Mouse (Mus musculus) CH12.LX (cell line): ENCODE data around the gene Rprd1b. TPM values are rescaled to one million over a fixed set of nuclear protein-coding genes. Genes with fewer than 3 reads are reported as not detected.
A peak's percentile ranks its signal among the peaks of the same experiment; 100 is the strongest.

Source experiments
- DNase-seq: peaks from one replicate; pipeline ENCODE4 v3.0.0-alpha.2; 2013; ENCODE audit errors: extremely low read depth
- H3K27ac ChIP-seq: 2 replicates; pipeline ENCODE4 v1.5.1; 2012; ENCODE audit warnings: low read depth, mild to moderate bottlenecking, control low read depth, moderate library complexity; ENCODE audit not compliant: insufficient read depth
- H3K27me3 ChIP-seq: replicated peaks from 2 replicates; pipeline ENCODE3; 2012; ENCODE audit warnings: inconsistent platforms
- H3K36me3 ChIP-seq, 2 experiments: replicated peaks in 1 of 2; 2 replicates each; pipeline versions ENCODE3 to v1.6.1; 2012; ENCODE audit warnings: inconsistent platforms in 1 of 2, low read length in 1 of 2, mild to moderate bottlenecking in 1 of 2, mixed read lengths in 1 of 2, moderate library complexity in 1 of 2; ENCODE audit not compliant: control insufficient read depth in 1 of 2, insufficient read depth in 1 of 2
- H3K4me1 ChIP-seq, 2 experiments: 2 replicates each; pipeline ENCODE4 v1.6.1; 2012; ENCODE audit warnings: inconsistent platforms in 1 of 2, moderate library complexity in 1 of 2; ENCODE audit not compliant: insufficient read depth in 2 of 2, control insufficient read depth in 1 of 2
- H3K4me2 ChIP-seq: 2 replicates; pipeline ENCODE4 v1.6.1; 2012; ENCODE audit warnings: low read depth, mild to moderate bottlenecking, control low read depth; ENCODE audit not compliant: poor library complexity, insufficient read depth, severe bottlenecking
- H3K4me3 ChIP-seq, 3 experiments: fragments of 150-350 bp in 1 of 3; sonication (generic) in 1 of 3; replicated peaks in 1 of 3; 2 replicates each; pipeline versions ENCODE3 to v1.5.1; 2011 to 2012; ENCODE audit warnings: low read depth in 2 of 3, low read length in 2 of 3, mild to moderate bottlenecking in 2 of 3, moderate library complexity in 2 of 3, control low read depth in 1 of 3, improper control_type of control experiment in 1 of 3, inconsistent platforms in 1 of 3, mixed read lengths in 1 of 3; ENCODE audit not compliant: poor library complexity in 1 of 3
- H3K79me2 ChIP-seq: replicated peaks from 2 replicates; pipeline ENCODE4 v1.6.1; 2012; ENCODE audit warnings: mild to moderate bottlenecking, moderate library complexity; ENCODE audit not compliant: control insufficient read depth, poor library complexity, insufficient read depth, severe bottlenecking; ENCODE audit errors: extremely low read depth
- H3K9ac ChIP-seq: 2 replicates; pipeline ENCODE4 v1.6.1; 2012; ENCODE audit warnings: low read depth, mild to moderate bottlenecking, control low read depth, moderate library complexity; ENCODE audit not compliant: insufficient read depth
- H3K9me3 ChIP-seq: replicated peaks from 2 replicates; pipeline ENCODE3; 2012; ENCODE audit warnings: low read length, inconsistent platforms, mixed read lengths
- BHLHE40 ChIP-seq: IDR thresholded peaks from 2 replicates; pipeline ENCODE4 v1.6.1; 2011; ENCODE audit warnings: mild to moderate bottlenecking, low read depth, low read length, improper control_type of control experiment
- CHD1 ChIP-seq: IDR thresholded peaks from 2 replicates; pipeline ENCODE4 v1.6.1; 2012; ENCODE audit warnings: low read depth, low read length, improper control_type of control experiment, inconsistent platforms
- CTCF ChIP-seq, 2 experiments: IDR thresholded peaks in 1 of 2; conservative IDR thresholded peaks in 1 of 2; 2 replicates each; pipeline ENCODE4 v1.5.1; 2011 to 2012; ENCODE audit warnings: low read depth in 2 of 2, low read length in 2 of 2, improper control_type of control experiment in 1 of 2, inconsistent platforms in 1 of 2, mild to moderate bottlenecking in 1 of 2, moderate library complexity in 1 of 2
- E2F4 ChIP-seq: IDR thresholded peaks from 2 replicates; pipeline ENCODE4 v1.6.1; 2011; ENCODE audit warnings: low read depth, low read length, improper control_type of control experiment; ENCODE audit not compliant: insufficient replicate concordance
- ELF1 ChIP-seq: IDR thresholded peaks from 2 replicates; pipeline ENCODE4 v1.6.1; 2014; ENCODE audit warnings: low read depth, mild to moderate bottlenecking, inconsistent platforms, low read length, improper control_type of control experiment
- ETS1 ChIP-seq: conservative IDR thresholded peaks from 2 replicates; pipeline ENCODE4 v1.6.1; 2012; ENCODE audit warnings: low read depth, mild to moderate bottlenecking, inconsistent platforms, low read length, improper control_type of control experiment, moderate library complexity
- IRF4 ChIP-seq: IDR thresholded peaks from 2 replicates; pipeline ENCODE4 v1.6.1; 2014; ENCODE audit warnings: low read depth, mild to moderate bottlenecking, inconsistent platforms, low read length, improper control_type of control experiment
- JUN ChIP-seq: IDR thresholded peaks from 2 replicates; pipeline ENCODE4 v1.6.1; 2011; ENCODE audit warnings: low read depth, mild to moderate bottlenecking, low read length, improper control_type of control experiment, moderate library complexity; ENCODE audit not compliant: insufficient read depth
- KAT2A ChIP-seq: IDR thresholded peaks from 2 replicates; pipeline ENCODE4 v1.6.1; 2012; ENCODE audit warnings: low read length, improper control_type of control experiment, inconsistent platforms; ENCODE audit not compliant: insufficient replicate concordance
- MAFK ChIP-seq: IDR thresholded peaks from 2 replicates; pipeline ENCODE4 v1.6.1; 2011; ENCODE audit warnings: low read length, improper control_type of control experiment; ENCODE audit not compliant: insufficient replicate concordance
- MAX ChIP-seq: IDR thresholded peaks from 2 replicates; pipeline ENCODE4 v1.6.1; 2011; ENCODE audit warnings: low read length, improper control_type of control experiment
- MXI1 ChIP-seq: IDR thresholded peaks from 2 replicates; pipeline ENCODE4 v1.6.1; 2011; ENCODE audit warnings: mild to moderate bottlenecking, low read depth, low read length, improper control_type of control experiment
- NELFE ChIP-seq: IDR thresholded peaks from 2 replicates; pipeline ENCODE4 v1.6.1; 2011; ENCODE audit warnings: low read depth, low read length, improper control_type of control experiment
- NRF1 ChIP-seq: IDR thresholded peaks from 2 replicates; pipeline ENCODE4 v1.6.1; 2014; ENCODE audit warnings: low read depth, mild to moderate bottlenecking, inconsistent platforms, low read length, improper control_type of control experiment, moderate library complexity
- PAX5 ChIP-seq: IDR thresholded peaks from 2 replicates; pipeline ENCODE4 v1.6.1; 2012; ENCODE audit warnings: low read length, inconsistent platforms, mixed read lengths
- POLR2AphosphoS2 ChIP-seq: IDR thresholded peaks from 2 replicates; pipeline ENCODE4 v1.6.1; 2011; ENCODE audit warnings: low read depth, low read length, improper control_type of control experiment
- RCOR1 ChIP-seq: conservative IDR thresholded peaks from 2 replicates; pipeline ENCODE4 v1.6.1; 2012; ENCODE audit warnings: low read depth, mild to moderate bottlenecking, inconsistent platforms, low read length, improper control_type of control experiment
- TBP ChIP-seq: conservative IDR thresholded peaks from 2 replicates; pipeline ENCODE4 v1.6.1; 2011; ENCODE audit warnings: low read depth, low read length, improper control_type of control experiment
- UBTF ChIP-seq: IDR thresholded peaks from 2 replicates; pipeline ENCODE4 v1.6.1; 2012; ENCODE audit warnings: low read depth, mild to moderate bottlenecking, inconsistent platforms, low read length, improper control_type of control experiment, moderate library complexity
- ZC3H11A ChIP-seq: IDR thresholded peaks from 2 replicates; pipeline ENCODE4 v1.6.1; 2012; ENCODE audit warnings: low read depth, mild to moderate bottlenecking, inconsistent platforms, low read length, improper control_type of control experiment
- ZMIZ1 ChIP-seq: IDR thresholded peaks from 2 replicates; pipeline ENCODE4 v1.6.1; 2012; ENCODE audit warnings: low read depth, mild to moderate bottlenecking, inconsistent platforms, low read length, improper control_type of control experiment
- ZNF384 ChIP-seq: IDR thresholded peaks from 2 replicates; pipeline ENCODE4 v1.6.1; 2012; ENCODE audit warnings: low read depth, low read length, improper control_type of control experiment, inconsistent platforms
- dilution Hi-C: fragments of 300-500 bp; cut with MboI; formaldehyde crosslinking; loops from 2 replicates; pipeline ENCODE4 v1.14.3; 2020; ENCODE audit warnings: low sequenced_read_pairs; ENCODE audit not compliant: extremely low pct_unique_long_range_greater_than_20kb, extremely low pct_ligation_motif_present
- in situ Hi-C: fragments of 300-500 bp; cut with MboI; formaldehyde crosslinking; loops from 3 replicates; pipeline ENCODE4 v1.14.3; 2019; ENCODE audit warnings: low sequenced_read_pairs, low pct_ligation_motif_present, low pct_unique_long_range_greater_than_20kb, mixed read lengths
- polyA plus RNA-seq: library from polyadenylated mRNA; unstranded; fragments of >175 nt; gene quantifications from 2 replicates; pipeline ENCODE4 v1.2.1, GENCODE M21; 2012; ENCODE audit warnings: low read depth; ENCODE audit not compliant: insufficient read length
- total RNA-seq, 2 experiments: library from RNA; depleted of rRNA; stranded (reverse); fragments of 300-350 nt in 1 of 2; fragments of >200 nt in 1 of 2; gene quantifications; 2 replicates each; pipeline ENCODE4 v1.2.3; 2012 to 2014

The Rprd1b gene
- total and polyA plus RNA-seq, 3 experiments = 11.8 to 33.1 (median 16.4) TPM

- dilution Hi-C loops = no loop called here
- H3K4me3 ChIP-seq = no peak overlapping the region
- no peaks in the 10 kb centered on the region for H3K79me2 ChIP-seq
- in situ Hi-C loops = no loop called here
- TF ChIP-seq MAFK (no peak), PAX5 (no peak), NELFE (no peak), ELF1 (no peak), ETS1 (peak; percentile 69), ZMIZ1 (no peak), BHLHE40 (peak; percentile 88)
- H3K27ac ChIP-seq = no peak overlapping the region
- no peaks in the 10 kb centered on the region for H3K36me3 ChIP-seq
- no peak for DNase-seq
- no peak overlapping the region for H3K9ac ChIP-seq
- H3K27me3 ChIP-seq = peaks cover 25% of the 10 kb centered on the region
- peak overlapping the region; percentile 62 for H3K4me2 ChIP-seq
- H3K4me1 ChIP-seq = peaks cover 10 to 24% of the 10 kb centered on the region in 2 experiments
- H3K9me3 ChIP-seq = peaks cover 6% of the 10 kb centered on the region
Measured at GRCm38 (mm10) chr2:158167496-158168205, 139.4 kb downstream of the Rprd1b start.

GRCm38 (mm10) chr2:158168741-158169211 is 140.5 kb downstream of the Rprd1b start:
- TF ChIP-seq KAT2A (no peak), E2F4 (no peak), JUN (no peak), POLR2AphosphoS2 (no peak), PAX5 (no peak), MXI1 (no peak), UBTF (no peak), CTCF (conservative IDR thresholded peaks at IDR 0.05 in 1 of 2, IDR thresholded peaks at IDR 0.05 in 1 of 2; ENCODE audit: low read depth in 2 of 2, low read length in 2 of 2) (no peak), ELF1 (no peak), ETS1 (no peak), ZC3H11A (no peak), NRF1 (no peak), MAX (no peak), CHD1 (no peak), TBP (no peak), IRF4 (no peak), RCOR1 (no peak), ZNF384 (no peak)
- H3K4me1 ChIP-seq = peaks cover 10 to 26% of the 10 kb centered on the region in 2 experiments
- H3K36me3 ChIP-seq = no peaks in the 10 kb centered on the region
- H3K9ac ChIP-seq = no peak overlapping the region
- in situ Hi-C loops = no loop called here
- H3K79me2 ChIP-seq = no peaks in the 10 kb centered on the region
- no peak for DNase-seq
- no peak overlapping the region for H3K27ac ChIP-seq
- peaks cover 25% of the 10 kb centered on the region for H3K27me3 ChIP-seq
- peaks cover 6% of the 10 kb centered on the region for H3K9me3 ChIP-seq
- no peak overlapping the region for H3K4me3 ChIP-seq
- dilution Hi-C loops = no loop called here
- H3K4me2 ChIP-seq = no peak overlapping the region
